Mouse (Mus musculus) layer of hippocampus, adult 9-10 months (tissue): ENCODE data around the gene Trim61.

Experiments used
- DNase-seq: peaks from one replicate; pipeline ENCODE4 v3.0.0; 2022; ENCODE audit warnings: low spot score

The Trim61 gene

GRCm38 (mm10) chr8:64987731-64988130, 30.6 kb downstream of the Trim61 start, which contains the start of gene Trim75:
Trim75 (minus strand) TSS chr8:64987831.
- no peak for DNase-seq

- DNase-seq, result no peak
These were observed 35.0 kb downstream of the Trim61 start for GRCm38 (mm10) chr8:64983150-64983897.
